Mouse (Mus musculus) kidney, postnatal 0 days (tissue): ENCODE results near the gene Gpc6. TPM values are rescaled to one million over a fixed set of nuclear protein-coding genes. Genes with fewer than 3 reads are reported as not detected.

ENCODE experiments used
- ATAC-seq: fragments of 200-750 bp; cut with Nextera tagmentation; replicated peaks from 2 replicates; pipeline ENCODE4 v1.8.0; 2017; ENCODE audit warnings: low read depth, moderate number of reproducible peaks, moderate TSS enrichment, moderate library complexity; ENCODE audit not compliant: low FRiP score
- DNase-seq: peaks from one replicate; pipeline ENCODE4 v3.0.0-alpha.2; 2016; ENCODE audit warnings: low spot score
- H3K27ac ChIP-seq: fragments of 300-500 bp; sonication (generic); 2 replicates; pipeline ENCODE4 v1.5.1; 2014; ENCODE audit warnings: mild to moderate bottlenecking
- H3K27me3 ChIP-seq: fragments of 300-500 bp; sonication (generic); 2 replicates; pipeline ENCODE4 v1.6.1; 2014; ENCODE audit warnings: low read length, mixed read lengths; ENCODE audit not compliant: insufficient read depth
- H3K36me3 ChIP-seq: fragments of 300-500 bp; sonication (generic); 2 replicates; pipeline ENCODE4 v1.6.1; 2014; ENCODE audit warnings: low read length, mixed read lengths; ENCODE audit not compliant: insufficient read depth
- H3K4me1 ChIP-seq: fragments of 300-500 bp; sonication (generic); replicated peaks from 2 replicates; pipeline ENCODE4 v1.6.1; 2014; ENCODE audit warnings: antibody characterized with exemption, low read length, mixed read lengths; ENCODE audit not compliant: insufficient read depth
- H3K4me2 ChIP-seq: fragments of 300-500 bp; sonication (generic); 2 replicates; pipeline ENCODE4 v1.6.1; 2014; ENCODE audit warnings: mild to moderate bottlenecking, low read length, moderate library complexity, mixed read lengths
- H3K4me3 ChIP-seq: fragments of 300-500 bp; sonication (generic); replicated peaks from 2 replicates; pipeline ENCODE4 v1.5.1; 2014; ENCODE audit warnings: low read depth, low read length
- H3K9ac ChIP-seq: fragments of 300-500 bp; sonication (generic); 2 replicates; pipeline ENCODE4 v1.6.1; 2014; ENCODE audit warnings: low read depth, low read length
- H3K9me3 ChIP-seq: fragments of 300-500 bp; sonication (generic); replicated peaks from 2 replicates; pipeline ENCODE4 v1.6.1; 2016; ENCODE audit warnings: low read length, inconsistent platforms, mixed read lengths
- CTCF ChIP-seq: IDR thresholded peaks from 2 replicates; pipeline ENCODE4 v1.5.1; 2016; ENCODE audit warnings: antibody characterized with exemption, low read depth, mild to moderate bottlenecking, moderate library complexity
- WGBS: fragments of 180-500 bp; shearing (Covaris S2); extraction: QIAGEN DNeasy Blood & Tissue Kit; methylation state at CpG from one replicate; pipeline ENCODE4 v1.1.7; 2014; 5-methylcytosine and 5-hydroxymethylcytosine counted together
- polyA plus RNA-seq: library from polyadenylated mRNA; unstranded; fragments of >200 nt; fragmentation: Nextera tagmentation; extraction: Ambion mirVana; gene quantifications from 2 replicates; pipeline ENCODE4 v1.2.1, GENCODE M21; 2015

Gene Gpc6
- polyA plus RNA-seq, 1 experiment from 2014 or later: 46.4 TPM

DNA sequence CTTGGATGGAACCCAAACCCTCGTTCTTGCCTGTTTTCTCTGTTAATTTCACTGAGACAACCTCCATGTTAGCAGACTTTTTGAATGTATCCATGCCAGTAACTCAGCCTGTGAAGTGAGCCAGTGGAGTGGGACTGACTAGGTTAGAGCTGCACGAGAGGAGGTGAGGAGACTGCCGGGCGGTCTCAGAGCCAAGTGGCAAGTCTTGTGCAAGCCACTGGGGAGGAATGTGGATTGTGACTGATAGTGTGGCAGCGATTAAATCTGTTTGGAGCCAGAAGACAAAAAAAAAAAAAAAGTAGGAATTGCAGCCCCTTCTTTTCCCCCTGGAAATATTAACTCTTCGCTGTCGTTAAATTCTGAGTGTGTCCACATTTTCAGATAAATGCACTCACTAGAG is 831.4 kb downstream of the Gpc6 start:
- no peak for ATAC-seq
- WGBS: 77% methylated on average over 7 of the region's 7 CpGs
- no peaks in the 10 kb centered on the region for H3K36me3 ChIP-seq
- TF ChIP-seq CTCF: no peak
- no peaks in the 10 kb centered on the region for H3K4me1 ChIP-seq
- no peaks in the 10 kb centered on the region for H3K9me3 ChIP-seq
- H3K9ac ChIP-seq: no peak overlapping the region
- no peak overlapping the region for H3K4me3 ChIP-seq
- no peak for DNase-seq
- no peak overlapping the region for H3K4me2 ChIP-seq
- H3K27me3 ChIP-seq: no peaks in the 10 kb centered on the region
- H3K27ac ChIP-seq: no peak overlapping the region

DNA sequence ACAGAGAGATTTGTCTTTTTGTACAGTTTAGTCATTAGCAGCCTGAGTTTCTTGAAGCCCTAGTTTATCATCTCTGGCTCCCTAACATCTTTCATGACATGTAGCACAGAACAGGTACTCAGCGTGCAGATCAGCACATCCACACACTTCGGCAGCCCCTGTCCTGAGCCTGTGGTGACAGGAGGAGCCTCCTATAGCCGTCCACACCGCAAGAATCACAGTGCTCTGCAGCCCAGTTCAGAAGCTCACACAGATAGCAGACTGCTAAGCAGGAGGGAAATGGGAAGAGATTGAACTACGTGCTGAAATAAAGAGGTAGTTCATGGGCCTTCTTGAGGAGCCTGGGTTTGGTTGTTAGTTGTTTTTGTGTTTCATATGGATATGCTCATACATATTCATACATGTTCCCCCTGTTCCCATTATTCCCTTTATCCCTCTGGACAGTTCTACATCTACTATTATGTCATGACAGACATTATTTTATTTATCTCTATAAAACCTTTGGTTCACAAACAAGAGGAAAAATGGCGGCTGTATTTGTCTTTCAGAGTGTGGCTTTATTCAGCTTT is 832.8 kb downstream of the Gpc6 start:
- ATAC-seq: no peak

DNA sequence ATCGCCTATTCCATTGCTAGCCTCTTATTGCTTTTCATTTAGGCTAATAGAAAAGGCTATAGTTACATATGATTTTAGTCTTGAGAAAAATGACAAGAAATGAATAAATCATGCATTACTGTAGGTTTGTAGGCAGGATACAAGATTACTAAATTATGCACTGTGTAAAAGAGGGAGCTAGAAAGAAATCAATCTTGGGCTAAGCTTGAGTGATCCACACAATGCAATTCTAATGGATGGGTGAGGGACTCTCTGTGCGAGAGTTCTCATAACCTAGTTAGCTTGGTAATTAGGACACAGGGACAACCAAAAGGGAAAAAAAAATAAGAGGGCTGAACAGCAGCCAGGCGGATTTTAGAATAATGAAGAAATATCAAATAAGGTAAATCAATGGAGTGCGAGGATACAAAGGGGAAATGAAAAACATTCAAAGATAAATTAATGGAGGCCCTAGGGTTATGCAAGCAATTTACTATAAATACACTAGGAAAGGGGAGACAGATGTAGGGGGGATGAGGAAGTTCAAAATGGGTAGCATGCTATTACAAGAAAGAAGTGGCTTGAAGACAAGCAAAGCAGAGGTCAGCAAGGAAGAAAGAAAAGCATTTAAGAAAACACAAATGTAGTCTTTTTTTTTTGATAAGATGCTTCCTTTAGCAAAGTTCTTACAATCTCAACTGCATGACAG is 835.9 kb downstream of the Gpc6 start:
- H3K9ac ChIP-seq: no peak overlapping the region
- H3K27ac ChIP-seq: no peak overlapping the region
- no peak overlapping the region for H3K4me2 ChIP-seq
- TF ChIP-seq CTCF: no peak
- DNase-seq: no peak
- no peaks in the 10 kb centered on the region for H3K4me1 ChIP-seq
- H3K4me3 ChIP-seq: no peak overlapping the region
- H3K36me3 ChIP-seq: no peaks in the 10 kb centered on the region
- no peak for ATAC-seq
- WGBS: 56% methylated on average over 4 of the region's 4 CpGs
- no peaks in the 10 kb centered on the region for H3K27me3 ChIP-seq
- H3K9me3 ChIP-seq: no peaks in the 10 kb centered on the region

More for the DNA sequence above, 832.8 kb downstream of the Gpc6 start:
- no peak overlapping the region for H3K9ac ChIP-seq
- no peak overlapping the region for H3K4me3 ChIP-seq
- no peaks in the 10 kb centered on the region for H3K9me3 ChIP-seq
- no peak for DNase-seq
- WGBS: 91% methylated on average over 6 of the region's 6 CpGs
- H3K36me3 ChIP-seq: no peaks in the 10 kb centered on the region
- H3K4me2 ChIP-seq: no peak overlapping the region
- no peaks in the 10 kb centered on the region for H3K4me1 ChIP-seq
- TF ChIP-seq CTCF: no peak
- no peak overlapping the region for H3K27ac ChIP-seq
- H3K27me3 ChIP-seq: no peaks in the 10 kb centered on the region

DNA sequence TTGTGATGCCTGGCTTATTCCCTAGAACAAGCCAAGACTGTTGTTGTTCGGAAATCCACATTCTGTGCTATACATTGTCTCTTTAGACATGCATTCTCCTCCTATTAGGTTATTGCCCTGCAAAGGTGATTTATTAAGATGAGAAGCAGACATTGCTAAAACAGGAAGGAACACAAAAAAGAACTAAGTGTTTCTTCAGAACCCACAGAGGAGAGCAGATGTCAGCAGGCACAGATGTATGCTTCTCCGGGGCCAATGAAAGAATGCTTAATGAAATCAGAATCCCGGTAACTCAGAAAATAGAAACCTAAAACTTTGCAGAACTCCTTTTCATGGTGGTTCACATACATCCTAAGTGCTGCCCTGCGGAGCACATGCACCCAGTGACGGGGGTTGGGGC is 837.8 kb downstream of the Gpc6 start:
- no peak for TF ChIP-seq CTCF
- Histone ChIP-seq H3K9ac (no peak overlapping the region), H3K9me3 (no peaks in the 10 kb centered on the region), H3K27me3 (no peaks in the 10 kb centered on the region), H3K4me3 (no peak overlapping the region), H3K4me2 (no peak overlapping the region), H3K27ac (no peak overlapping the region), H3K4me1 (no peaks in the 10 kb centered on the region), H3K36me3 (no peaks in the 10 kb centered on the region)
- no peak for DNase-seq
- WGBS: 66% methylated on average over 5 of the region's 5 CpGs
- no peak for ATAC-seq

DNA sequence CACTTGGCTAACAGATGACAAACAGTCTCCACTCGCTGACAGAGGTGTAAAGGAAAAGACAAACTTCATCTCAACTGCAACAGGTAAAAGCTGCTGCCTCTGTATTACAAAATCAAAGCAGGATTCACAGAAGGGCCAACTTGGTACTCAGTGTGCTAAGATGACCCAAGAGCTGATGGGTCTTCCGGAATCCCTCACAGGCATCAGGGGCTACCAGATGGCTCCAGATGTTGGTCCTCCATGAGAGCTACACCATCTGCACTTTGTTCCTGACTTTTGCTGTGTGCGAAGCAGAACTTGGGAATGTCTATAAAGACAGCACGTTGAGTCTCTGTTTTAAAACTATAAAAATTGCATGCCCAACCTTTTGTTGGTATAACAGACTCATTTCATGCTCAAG is 842.7 kb downstream of the Gpc6 start:
- no peak for TF ChIP-seq CTCF
- H3K36me3 ChIP-seq: no peaks in the 10 kb centered on the region
- WGBS: 65% methylated on average over 4 of the region's 4 CpGs
- no peak overlapping the region for H3K4me3 ChIP-seq
- no peaks in the 10 kb centered on the region for H3K9me3 ChIP-seq
- no peaks in the 10 kb centered on the region for H3K4me1 ChIP-seq
- no peak for DNase-seq
- no peak overlapping the region for H3K27ac ChIP-seq
- no peak overlapping the region for H3K4me2 ChIP-seq
- H3K27me3 ChIP-seq: no peaks in the 10 kb centered on the region
- no peak for ATAC-seq
- H3K9ac ChIP-seq: no peak overlapping the region

DNA sequence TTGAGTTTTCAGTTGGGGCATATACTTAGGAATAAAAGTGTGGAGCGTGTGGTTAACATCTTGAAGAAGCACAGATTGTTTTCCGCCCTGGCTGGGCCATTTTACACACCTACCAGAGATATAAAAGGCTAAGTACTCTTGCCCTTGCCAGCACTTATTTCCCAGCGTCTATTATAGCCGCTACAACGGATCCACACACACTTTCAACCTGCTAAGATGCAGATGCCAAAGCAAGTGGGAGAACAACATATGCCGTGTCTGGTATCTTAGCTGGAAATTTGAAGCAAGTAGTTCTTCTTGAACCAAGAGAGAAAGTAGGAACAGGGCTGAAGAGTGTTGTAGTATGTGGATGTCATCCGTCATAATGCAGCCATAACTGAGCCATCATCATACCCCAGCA is 843.6 kb downstream of the Gpc6 start:
- Histone ChIP-seq H3K4me2 (no peak overlapping the region), H3K36me3 (no peaks in the 10 kb centered on the region), H3K27ac (no peak overlapping the region), H3K4me3 (no peak overlapping the region), H3K27me3 (no peaks in the 10 kb centered on the region), H3K9me3 (no peaks in the 10 kb centered on the region), H3K4me1 (no peaks in the 10 kb centered on the region), H3K9ac (no peak overlapping the region)
- WGBS: 89% methylated on average over 7 of the region's 7 CpGs
- no peak for ATAC-seq
- DNase-seq: no peak
- no peak for TF ChIP-seq CTCF

DNA sequence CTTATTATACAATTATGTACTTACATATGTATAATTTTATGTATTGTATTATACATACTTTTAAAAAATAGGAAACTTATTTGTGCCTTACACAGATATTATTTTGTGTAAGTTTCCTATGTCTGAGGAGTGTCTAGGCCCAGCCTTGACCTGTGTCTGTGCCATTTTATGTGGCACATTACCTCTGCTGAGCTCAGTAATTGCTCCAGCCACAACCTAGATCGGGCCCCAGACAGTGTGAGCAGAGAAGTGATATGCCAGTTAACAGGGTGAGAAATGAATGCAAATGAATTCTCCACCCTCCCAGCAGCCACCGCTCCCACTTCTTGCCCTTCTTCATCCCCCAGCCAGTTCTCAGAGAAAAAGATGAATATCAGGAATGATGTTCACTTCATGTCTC is 848.3 kb downstream of the Gpc6 start:
- H3K9me3 ChIP-seq: no peaks in the 10 kb centered on the region
- DNase-seq (no peak), ATAC-seq (no peak)
- no peak overlapping the region for H3K4me3 ChIP-seq
- TF ChIP-seq CTCF: no peak
- WGBS: 76% methylated on average over 2 of the region's 2 CpGs
- H3K4me2 ChIP-seq: no peak overlapping the region
- no peaks in the 10 kb centered on the region for H3K4me1 ChIP-seq
- H3K36me3 ChIP-seq: no peaks in the 10 kb centered on the region
- H3K27ac ChIP-seq: no peak overlapping the region
- H3K27me3 ChIP-seq: no peaks in the 10 kb centered on the region
- no peak overlapping the region for H3K9ac ChIP-seq
